Mouse (Mus musculus) kidney, embryonic 15.5 days (tissue): Measurements from ENCODE around the gene Erc2. TPM values are rescaled to one million over a fixed set of nuclear protein-coding genes. Genes with fewer than 3 reads are reported as not detected.

ENCODE experiments used
- ATAC-seq: fragments of 200-750 bp; cut with Nextera tagmentation; replicated peaks from 2 replicates; pipeline ENCODE4 v1.8.0; 2017; ENCODE audit warnings: moderate TSS enrichment; ENCODE audit not compliant: low FRiP score
- H3K27ac ChIP-seq: fragments of 300-500 bp; sonication (generic); 2 replicates; pipeline ENCODE4 v1.5.1; 2015; ENCODE audit warnings: mild to moderate bottlenecking, inconsistent platforms
- H3K27me3 ChIP-seq: fragments of 300-500 bp; sonication (generic); 2 replicates; pipeline ENCODE4 v1.6.1; 2015; ENCODE audit warnings: inconsistent platforms
- H3K36me3 ChIP-seq: fragments of 300-500 bp; sonication (generic); 2 replicates; pipeline ENCODE4 v1.6.1; 2015; ENCODE audit warnings: inconsistent platforms
- H3K4me1 ChIP-seq: fragments of 300-500 bp; sonication (generic); 2 replicates; pipeline ENCODE4 v1.6.1; 2015; ENCODE audit warnings: inconsistent platforms
- H3K4me2 ChIP-seq: fragments of 300-500 bp; sonication (generic); 2 replicates; pipeline ENCODE4 v1.6.1; 2015; ENCODE audit warnings: moderate library complexity, mild to moderate bottlenecking, inconsistent platforms
- H3K4me3 ChIP-seq: fragments of 300-500 bp; sonication (generic); replicated peaks from 2 replicates; pipeline ENCODE4 v1.5.1; 2015; ENCODE audit warnings: mild to moderate bottlenecking, inconsistent platforms
- H3K9ac ChIP-seq: fragments of 300-500 bp; sonication (generic); 2 replicates; pipeline ENCODE4 v1.6.1; 2015; ENCODE audit warnings: mild to moderate bottlenecking, inconsistent platforms
- H3K9me3 ChIP-seq: fragments of 300-500 bp; sonication (generic); replicated peaks from 2 replicates; pipeline ENCODE4 v1.6.1; 2016; ENCODE audit warnings: inconsistent platforms
- WGBS: fragments of 180-500 bp; shearing (Covaris S2); methylation state at CpG from one replicate; pipeline ENCODE4 v1.1.7; 2015; ENCODE audit warnings: mixed read lengths; 5-methylcytosine and 5-hydroxymethylcytosine counted together
- polyA plus RNA-seq: library from polyadenylated mRNA; unstranded; fragments of >200 nt; fragmentation: Nextera tagmentation; extraction: Ambion mirVana; gene quantifications from 2 replicates; pipeline ENCODE4 v1.2.1, GENCODE M21; 2015

Erc2 gene
- polyA plus RNA-seq, 1 experiment from 2014 or later = 7.0 TPM

- H3K27ac ChIP-seq = no peak overlapping the region
- 80% methylated on average over 5 of the region's 5 CpGs for WGBS
- H3K9ac ChIP-seq = no peak overlapping the region
- no peak overlapping the region for H3K4me3 ChIP-seq
- ATAC-seq = no peak
- no peaks in the 10 kb centered on the region for H3K9me3 ChIP-seq
- H3K36me3 ChIP-seq = no peaks in the 10 kb centered on the region
- H3K27me3 ChIP-seq = no peaks in the 10 kb centered on the region
- H3K4me1 ChIP-seq = no peaks in the 10 kb centered on the region
- H3K4me2 ChIP-seq = no peak overlapping the region
These were observed 363.0 kb downstream of the Erc2 start for GRCm38 (mm10) chr14:27985201-27985600.

- no peaks in the 10 kb centered on the region for H3K9me3 ChIP-seq
- H3K4me1 ChIP-seq = 0 out of 2 replicates have a peak, but pooled peaks cover 7% of the 10 kb centered on the region
- no peak overlapping the region for H3K9ac ChIP-seq
- no peak overlapping the region for H3K4me2 ChIP-seq
- ATAC-seq = no peak
- no peaks in the 10 kb centered on the region for H3K27me3 ChIP-seq
- no peaks in the 10 kb centered on the region for H3K36me3 ChIP-seq
- WGBS = 88% methylated on average over 1 of the region's 1 CpGs
- no peak overlapping the region for H3K4me3 ChIP-seq
- H3K27ac ChIP-seq = no peak overlapping the region
These were observed 365.2 kb downstream of the Erc2 start for GRCm38 (mm10) chr14:27987422-27987821.

- no peak overlapping the region for H3K9ac ChIP-seq
- H3K4me2 ChIP-seq = no peak overlapping the region
- H3K9me3 ChIP-seq = no peaks in the 10 kb centered on the region
- 51% methylated on average over 3 of the region's 3 CpGs for WGBS
- H3K27me3 ChIP-seq = no peaks in the 10 kb centered on the region
- no peak overlapping the region for H3K4me3 ChIP-seq
- ATAC-seq = no peak
- H3K36me3 ChIP-seq = no peaks in the 10 kb centered on the region
- H3K27ac ChIP-seq = no peak overlapping the region
- 0 out of 2 replicates have a peak, but pooled peaks cover 3% of the 10 kb centered on the region for H3K4me1 ChIP-seq
These were observed 376.3 kb downstream of the Erc2 start for GRCm38 (mm10) chr14:27998551-27998950.

- Histone ChIP-seq H3K27ac (no peak overlapping the region), H3K27me3 (no peaks in the 10 kb centered on the region), H3K4me3 (no peak overlapping the region), H3K4me2 (no peak overlapping the region), H3K4me1 (no peaks in the 10 kb centered on the region), H3K36me3 (no peaks in the 10 kb centered on the region), H3K9ac (no peak overlapping the region), H3K9me3 (no peaks in the 10 kb centered on the region)
- 41% methylated on average over 4 of the region's 4 CpGs for WGBS
- ATAC-seq = no peak
These were observed 381.8 kb downstream of the Erc2 start for GRCm38 (mm10) chr14:28004023-28004422.

- no peaks in the 10 kb centered on the region for H3K4me1 ChIP-seq
- H3K4me3 ChIP-seq = no peak overlapping the region
- H3K9me3 ChIP-seq = no peaks in the 10 kb centered on the region
- H3K36me3 ChIP-seq = no peaks in the 10 kb centered on the region
- no peaks in the 10 kb centered on the region for H3K27me3 ChIP-seq
- no peak for ATAC-seq
- H3K9ac ChIP-seq = no peak overlapping the region
- H3K27ac ChIP-seq = no peak overlapping the region
- 75% methylated on average over 10 of the region's 10 CpGs for WGBS
- no peak overlapping the region for H3K4me2 ChIP-seq
These were observed 388.5 kb downstream of the Erc2 start for GRCm38 (mm10) chr14:28010536-28011280.

GRCm38 (mm10) chr14:28023199-28023598, 401.0 kb downstream of the Erc2 start:
- no peak overlapping the region for H3K9ac ChIP-seq
- WGBS = 90% methylated on average over 6 of the region's 6 CpGs
- H3K27ac ChIP-seq = no peak overlapping the region

GRCm38 (mm10) chr14:28030870-28031269, 408.6 kb downstream of the Erc2 start:
- 70% methylated on average over 1 of the region's 1 CpGs for WGBS

More at GRCm38 (mm10) chr14:28023199-28023598, 401.0 kb downstream of the Erc2 start:
- Histone ChIP-seq H3K36me3 (no peaks in the 10 kb centered on the region), H3K4me2 (no peak overlapping the region), H3K4me3 (no peak overlapping the region), H3K4me1 (no peaks in the 10 kb centered on the region), H3K9me3 (no peaks in the 10 kb centered on the region), H3K27me3 (no peaks in the 10 kb centered on the region)
- no peak for ATAC-seq

GRCm38 (mm10) chr14:28035013-28035412, 412.8 kb downstream of the Erc2 start:
- Histone ChIP-seq H3K36me3 (no peaks in the 10 kb centered on the region), H3K9ac (no peak overlapping the region), H3K4me2 (no peak overlapping the region), H3K27me3 (no peaks in the 10 kb centered on the region), H3K4me3 (no peak overlapping the region), H3K27ac (no peak overlapping the region), H3K4me1 (no peaks in the 10 kb centered on the region), H3K9me3 (no peaks in the 10 kb centered on the region)
- no peak for ATAC-seq
- 72% methylated on average over 2 of the region's 2 CpGs for WGBS

More at GRCm38 (mm10) chr14:28030870-28031269, 408.6 kb downstream of the Erc2 start:
- Histone ChIP-seq H3K9me3 (no peaks in the 10 kb centered on the region), H3K4me2 (no peak overlapping the region), H3K36me3 (no peaks in the 10 kb centered on the region), H3K4me1 (no peaks in the 10 kb centered on the region), H3K4me3 (no peak overlapping the region), H3K9ac (no peak overlapping the region), H3K27ac (no peak overlapping the region), H3K27me3 (no peaks in the 10 kb centered on the region)
- no peak for ATAC-seq

GRCm38 (mm10) chr14:28043095-28043494, 420.9 kb downstream of the Erc2 start:
- no peaks in the 10 kb centered on the region for H3K27me3 ChIP-seq
- peaks cover 6% of the 10 kb centered on the region for H3K4me1 ChIP-seq
- H3K9me3 ChIP-seq = no peaks in the 10 kb centered on the region
- WGBS = 52% methylated on average over 4 of the region's 4 CpGs
- no peak overlapping the region for H3K4me3 ChIP-seq
- peak overlapping the region; percentile 33; the same call in 1 of the 2 replicates for H3K27ac ChIP-seq
- H3K9ac ChIP-seq = no peak overlapping the region
- no peaks in the 10 kb centered on the region for H3K36me3 ChIP-seq
- peak; percentile 76 for ATAC-seq
- H3K4me2 ChIP-seq = no peak overlapping the region

GRCm38 (mm10) chr14:28051646-28052045, 429.4 kb downstream of the Erc2 start:
- no peak for ATAC-seq
- Histone ChIP-seq H3K27me3 (no peaks in the 10 kb centered on the region), H3K27ac (no peak overlapping the region), H3K9me3 (no peaks in the 10 kb centered on the region), H3K9ac (no peak overlapping the region), H3K4me3 (no peak overlapping the region), H3K4me2 (no peak overlapping the region), H3K36me3 (no peaks in the 10 kb centered on the region), H3K4me1 (peaks cover 11% of the 10 kb centered on the region; the same call in 1 of the 2 replicates)
- WGBS = 30% methylated on average over 5 of the region's 5 CpGs

- no peaks in the 10 kb centered on the region for H3K36me3 ChIP-seq
- H3K4me3 ChIP-seq = no peak overlapping the region
- WGBS = 49% methylated on average over 11 of the region's 11 CpGs
- H3K27ac ChIP-seq = peak overlapping the region; percentile 86
- no peaks in the 10 kb centered on the region for H3K9me3 ChIP-seq
- H3K27me3 ChIP-seq = no peaks in the 10 kb centered on the region
- H3K4me1 ChIP-seq = peaks cover 20% of the 10 kb centered on the region
- no peak for ATAC-seq
- H3K4me2 ChIP-seq = no peak overlapping the region
- H3K9ac ChIP-seq = no peak overlapping the region
These were observed 435.1 kb downstream of the Erc2 start for GRCm38 (mm10) chr14:28057159-28057884.
